Mouse (Mus musculus) NIH3T3 (cell line): ENCODE measurements around the gene Cttnbp2.

ENCODE experiments used
- DNase-seq: peaks from one replicate; pipeline ENCODE4 v3.0.0-alpha.2; 2012; ENCODE audit warnings: low read depth

Gene Cttnbp2

DNA sequence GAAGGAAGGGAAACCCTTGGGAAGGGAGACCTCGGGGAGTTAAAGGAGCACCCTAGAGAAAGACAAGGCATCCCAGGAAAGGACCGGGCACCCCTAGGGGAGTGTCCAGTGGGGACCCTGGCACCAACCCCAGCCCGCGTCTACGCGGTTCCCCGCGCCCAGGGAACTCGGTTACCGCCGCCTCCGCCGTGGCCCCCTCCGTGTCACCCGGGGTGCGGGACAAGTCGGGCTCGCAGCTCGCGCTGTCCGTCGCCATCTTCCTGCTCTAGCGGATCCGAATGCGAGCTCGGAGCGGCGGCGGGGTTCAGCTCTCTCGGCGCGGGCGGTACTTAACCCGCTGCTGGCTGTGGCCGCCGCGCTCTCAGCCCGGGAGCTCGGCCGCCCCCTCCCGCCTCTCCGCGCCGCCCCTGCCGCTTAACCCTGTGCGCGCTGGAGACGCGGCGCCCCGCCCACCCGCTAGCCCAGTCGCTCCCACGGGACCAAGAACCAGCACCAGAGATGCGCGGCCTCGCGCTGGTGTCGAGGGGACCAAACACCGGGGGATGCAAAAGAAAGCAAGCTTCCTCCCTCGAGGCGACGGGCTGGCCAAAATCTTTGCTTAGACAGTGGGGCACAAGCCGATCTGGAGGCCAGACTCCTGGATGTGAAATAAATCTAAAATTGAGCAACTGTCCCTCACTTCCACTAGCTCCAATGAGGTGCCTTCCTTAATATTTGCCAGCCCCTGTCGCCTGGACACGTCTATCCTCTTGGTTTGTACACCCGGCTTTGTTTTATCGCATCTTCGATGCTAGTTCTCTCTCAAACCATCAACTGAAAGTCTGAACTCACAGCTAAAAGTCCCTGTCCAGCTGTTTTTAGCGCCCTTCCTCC lies at the start of gene Cttnbp2:
TSS of gene Cttnbp2 (minus strand) at position 364 of the 873 bp plus-strand sequence.
- DNase-seq: no peak

DNA sequence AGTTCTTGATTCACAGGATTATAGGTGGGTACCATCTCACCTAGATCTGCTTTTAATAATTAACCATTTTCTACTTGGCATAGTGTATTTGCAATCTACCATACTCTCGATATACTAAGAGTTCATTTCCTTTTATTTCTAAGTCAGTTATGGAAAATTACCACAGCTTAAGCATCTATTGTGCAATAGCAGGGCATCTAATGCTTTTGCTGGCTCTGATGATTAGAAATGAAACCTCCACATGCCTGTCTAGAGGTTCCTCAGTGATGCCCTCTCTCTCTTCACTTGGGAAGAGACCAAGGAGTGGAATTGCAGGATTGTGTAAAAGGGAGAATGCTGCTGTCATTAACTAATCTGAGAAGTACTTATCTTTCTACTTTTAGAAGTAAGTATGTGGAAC lies 44.4 kb upstream of the Cttnbp2 start:
- DNase-seq: no peak

- no peak for DNase-seq
These were observed 33.1 kb upstream of the Cttnbp2 start for GRCm38 (mm10) chr6:18547516-18548465.

- no peak for DNase-seq
These were observed 29.2 kb upstream of the Cttnbp2 start for GRCm38 (mm10) chr6:18543878-18544277.

GRCm38 (mm10) chr6:18540396-18540795 lies 25.8 kb upstream of the Cttnbp2 start:
- no peak for DNase-seq

GRCm38 (mm10) chr6:18530394-18530793 lies 15.8 kb upstream of the Cttnbp2 start:
- DNase-seq: no peak

DNA sequence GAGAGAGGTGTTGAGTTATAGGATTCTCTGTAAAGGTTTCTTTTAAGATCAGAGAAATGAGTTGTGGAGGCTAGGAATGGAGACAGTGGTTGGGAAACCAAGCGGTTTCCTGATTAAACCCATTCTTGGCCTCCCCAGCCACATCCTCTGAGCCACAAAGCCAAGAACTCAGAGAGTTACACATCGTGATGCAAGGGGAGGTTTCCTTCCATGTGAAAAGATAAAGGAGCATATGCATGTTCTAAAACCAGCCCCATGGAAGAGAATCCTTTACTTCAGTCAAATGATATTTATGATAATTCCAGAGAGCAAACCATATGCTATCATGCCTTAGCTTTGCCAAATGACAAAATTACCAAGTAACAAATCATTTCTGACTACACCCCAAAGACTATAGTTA lies 3.0 kb upstream of the Cttnbp2 start:
- DNase-seq: no peak

DNA sequence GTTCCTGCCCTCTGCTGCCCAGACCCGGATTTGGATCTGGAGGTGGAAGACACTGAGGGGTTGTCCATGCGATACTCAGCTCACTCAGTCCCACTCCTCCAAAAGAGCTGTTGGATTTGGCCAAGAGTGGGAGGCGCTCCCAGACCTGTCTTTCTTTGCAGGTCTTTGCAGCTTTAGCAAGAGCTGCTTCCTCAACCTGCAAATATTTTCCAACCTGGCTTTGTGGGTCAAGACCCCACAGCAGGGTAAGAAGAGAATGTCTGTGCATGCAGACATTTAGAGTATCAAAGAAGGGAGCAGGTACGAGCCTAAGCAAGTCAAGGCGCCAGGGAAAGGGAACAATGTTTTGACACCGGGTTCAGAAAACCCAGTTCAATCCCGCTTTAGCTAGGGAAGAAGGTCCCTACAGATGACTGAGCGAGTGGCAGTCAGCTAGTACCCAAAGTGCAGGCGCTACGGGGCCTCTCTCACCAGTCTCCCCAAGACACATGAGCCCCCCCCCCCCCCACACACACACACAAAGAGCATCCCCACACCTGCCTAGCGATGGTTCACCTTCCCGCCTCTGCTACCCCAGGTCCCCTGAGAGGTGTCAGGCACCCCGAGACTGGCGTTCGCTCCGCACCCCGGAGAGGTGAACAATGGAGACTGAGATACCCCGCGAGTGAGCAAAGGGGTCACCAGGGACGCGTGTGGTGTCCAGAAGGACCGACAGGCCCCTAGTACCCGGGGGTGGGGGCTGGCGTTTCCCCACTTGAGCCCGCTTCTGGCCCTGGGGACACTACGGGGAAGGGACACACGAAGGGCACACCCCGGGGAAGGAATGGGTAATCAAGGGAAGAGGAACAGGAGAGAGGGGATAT lies 801 bp downstream of the Cttnbp2 start:
- DNase-seq: no peak

DNA sequence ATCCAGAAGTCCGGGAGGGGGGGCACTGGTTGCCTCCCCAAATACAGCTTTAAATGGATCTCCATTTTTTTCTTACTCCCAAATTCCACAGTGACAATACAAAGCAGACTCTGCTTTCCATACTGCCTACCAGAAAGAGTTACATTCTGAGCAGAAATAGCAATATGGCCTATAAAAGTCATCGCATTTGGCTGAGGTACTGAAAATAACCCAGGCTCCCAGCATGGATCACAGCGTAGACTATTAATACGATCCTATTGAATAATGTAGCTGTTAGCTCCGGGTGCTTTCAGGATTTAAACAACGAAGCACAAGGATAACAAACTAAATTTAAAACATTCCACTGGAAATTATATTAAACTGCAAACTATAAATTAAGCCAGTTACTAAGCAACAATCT lies 2.8 kb downstream of the Cttnbp2 start:
- no peak for DNase-seq

GRCm38 (mm10) chr6:18508036-18508435 lies 6.6 kb downstream of the Cttnbp2 start:
- no peak for DNase-seq

DNA sequence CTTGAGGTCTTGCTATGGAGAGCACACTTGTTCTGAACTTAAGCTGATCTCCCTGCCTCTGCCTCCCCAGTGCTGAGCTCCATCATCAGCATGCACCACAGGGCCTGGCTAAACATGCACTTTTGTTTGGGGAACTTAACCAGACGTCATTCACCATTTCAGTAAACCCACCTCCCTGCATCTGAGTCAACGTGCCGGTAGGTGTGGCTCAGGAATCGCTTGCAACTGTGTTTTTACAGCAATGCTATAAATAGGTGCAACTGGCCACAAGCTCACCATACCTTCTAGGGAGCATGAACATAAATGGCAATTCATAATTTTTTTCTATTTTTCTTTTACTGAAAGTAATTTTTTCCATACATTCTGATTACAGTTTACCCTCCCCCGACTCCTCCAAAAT lies 14.8 kb downstream of the Cttnbp2 start:
- no peak for DNase-seq

GRCm38 (mm10) chr6:18492977-18493376 lies 21.7 kb downstream of the Cttnbp2 start:
- DNase-seq: no peak

DNA sequence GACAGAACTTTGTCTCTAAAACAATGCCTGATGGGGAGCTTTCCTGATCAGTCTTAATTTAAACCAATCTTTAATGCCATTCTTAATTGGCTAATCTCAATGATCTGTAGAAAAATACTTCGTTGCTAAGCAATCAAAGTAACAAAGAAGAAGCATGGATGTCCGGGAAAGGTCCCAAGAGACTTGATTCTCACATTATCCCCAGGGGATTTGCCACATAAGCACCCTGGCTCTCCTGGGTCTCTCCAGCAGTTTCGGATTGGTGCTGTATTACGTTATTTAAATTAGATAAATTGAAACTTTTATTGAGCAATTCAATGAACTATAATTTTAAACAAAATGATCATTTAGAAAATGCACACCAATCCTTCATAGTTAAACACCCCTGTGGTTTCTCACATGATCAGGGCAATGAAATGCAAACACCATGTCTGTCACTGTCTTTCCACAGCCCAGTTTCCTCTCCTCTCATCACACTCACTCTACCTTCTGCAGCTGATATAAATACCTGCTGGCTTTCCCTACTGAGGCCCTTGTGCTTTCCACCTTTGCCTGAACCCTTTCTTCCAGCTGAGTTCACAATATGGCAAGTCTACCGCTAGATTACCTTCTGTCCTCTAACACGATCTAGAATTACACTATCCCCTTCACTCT lies 22.3 kb downstream of the Cttnbp2 start:
- DNase-seq: no peak

DNA sequence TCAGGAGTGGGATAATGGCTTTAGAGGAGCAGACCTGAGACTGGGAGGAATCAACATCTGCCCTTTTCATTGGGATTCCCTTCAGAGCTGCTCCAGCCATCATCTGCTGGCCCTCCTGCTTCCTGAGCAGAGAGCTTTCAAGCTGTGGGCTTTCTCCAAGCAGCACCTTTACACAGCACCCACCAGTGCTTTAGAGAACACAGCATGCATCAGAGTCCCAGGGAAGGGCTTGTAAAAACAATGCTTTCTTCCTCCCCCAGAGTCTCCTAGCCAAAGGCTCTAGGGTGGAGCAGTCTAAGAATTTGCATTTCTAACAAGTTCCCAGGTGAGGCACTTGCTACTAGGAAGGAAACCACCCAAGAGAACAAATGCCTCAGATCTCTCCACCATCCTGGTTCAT lies 29.6 kb downstream of the Cttnbp2 start:
- no peak for DNase-seq

DNA sequence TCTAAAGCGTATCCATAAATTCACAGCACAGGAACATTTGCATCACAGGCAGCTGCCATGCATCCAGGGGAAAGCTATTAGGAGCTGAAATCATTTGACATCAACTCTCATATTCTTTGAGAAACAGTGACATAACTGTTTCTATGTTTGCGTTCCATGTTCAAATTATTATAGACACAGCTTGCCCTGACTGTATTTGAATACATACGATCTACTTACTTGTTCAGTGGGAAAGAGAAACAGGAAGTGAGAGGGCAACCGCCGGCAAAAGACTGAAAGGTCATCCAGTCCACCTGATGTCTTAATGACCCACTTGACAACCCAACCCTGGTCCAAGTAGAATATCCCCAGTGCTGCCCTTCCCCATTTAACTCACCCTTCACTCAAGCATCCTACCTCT lies 30.6 kb downstream of the Cttnbp2 start:
- no peak for DNase-seq

DNA sequence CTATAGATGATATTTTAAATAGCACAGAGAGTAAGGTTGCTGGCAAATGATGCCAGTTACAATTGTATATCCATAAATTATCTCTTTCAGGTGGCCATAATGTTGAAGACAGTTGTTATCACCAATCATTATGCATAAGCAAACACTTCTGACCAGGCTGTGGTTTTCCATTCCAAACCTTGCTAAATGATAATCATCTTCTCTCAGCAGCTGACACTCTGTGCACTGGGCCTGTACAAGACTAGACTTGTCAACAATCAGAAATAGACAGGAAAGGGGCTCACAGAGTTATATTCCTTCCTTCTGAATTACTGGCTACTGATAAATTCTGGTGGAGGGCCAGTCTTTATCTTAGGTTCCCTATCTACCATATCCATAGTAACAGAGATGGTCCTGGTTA lies 32.1 kb downstream of the Cttnbp2 start:
- DNase-seq: no peak

DNA sequence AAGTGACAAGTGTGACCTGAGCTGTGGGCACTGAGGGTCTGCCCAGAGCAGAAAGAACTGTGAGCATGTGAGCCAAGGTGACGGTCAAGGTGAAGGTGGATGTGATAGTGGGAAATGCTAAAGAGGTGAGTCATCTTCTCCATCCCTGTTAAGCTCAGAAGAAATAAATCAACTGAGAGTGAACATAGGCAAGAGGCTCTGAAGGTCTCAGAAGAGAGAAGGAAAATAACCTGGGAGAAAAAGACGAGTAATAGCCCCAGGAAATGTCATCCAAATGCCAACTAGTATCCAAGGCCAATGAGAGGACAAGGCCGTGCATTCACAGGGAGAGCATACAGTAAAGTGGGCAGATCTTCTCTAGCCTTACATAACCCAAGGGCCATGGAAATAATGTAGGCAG lies 32.9 kb downstream of the Cttnbp2 start:
- no peak for DNase-seq

DNA sequence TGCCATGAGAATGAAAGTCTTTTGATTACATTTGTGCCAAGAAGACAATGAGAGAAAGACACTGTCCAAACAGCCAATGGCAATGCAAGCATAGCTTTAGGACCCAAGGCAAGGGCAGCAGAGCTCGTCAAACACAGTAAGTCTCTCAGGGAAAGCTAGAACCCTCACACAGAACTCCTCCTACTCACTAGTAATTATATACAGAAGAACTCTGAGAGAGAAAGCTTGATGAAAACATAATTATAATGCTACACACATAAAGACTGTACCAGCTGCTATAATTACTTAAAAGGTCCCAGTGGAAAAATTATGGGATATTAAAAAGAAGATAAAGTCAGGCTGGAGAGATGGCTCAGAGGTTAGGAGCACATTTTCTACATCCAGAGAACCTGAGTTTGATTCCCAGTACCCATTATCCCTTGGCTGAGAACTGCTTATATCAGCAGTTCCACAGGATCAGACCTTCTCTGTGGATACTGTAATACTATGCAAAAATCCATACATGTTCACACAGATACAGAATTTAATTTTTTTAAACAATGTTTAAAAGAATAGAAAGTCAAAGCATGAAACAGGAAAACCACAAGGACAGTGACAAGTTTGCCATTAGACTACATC lies 37.2 kb downstream of the Cttnbp2 start:
- no peak for DNase-seq

DNA sequence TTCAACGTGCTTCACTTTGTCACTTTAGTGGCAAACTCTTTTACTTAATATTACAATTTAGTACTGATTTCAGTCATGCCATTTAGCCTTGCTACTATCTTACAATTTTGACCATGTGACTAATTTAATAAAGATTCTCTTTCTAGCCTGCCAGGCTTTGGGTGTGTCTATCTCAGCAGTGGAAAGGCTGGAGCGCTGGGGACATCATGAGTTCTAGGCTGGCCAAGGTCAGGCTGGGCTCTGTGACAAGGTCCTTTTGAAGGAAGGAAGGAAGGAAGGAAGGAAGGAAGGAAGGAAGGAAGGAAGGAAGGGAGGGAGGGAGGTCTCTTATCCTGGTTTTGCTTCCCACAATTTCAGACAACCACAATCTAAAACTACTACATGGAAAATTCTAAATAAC lies 39.7 kb downstream of the Cttnbp2 start:
- DNase-seq: no peak

GRCm38 (mm10) chr6:18474541-18474940 lies 40.1 kb downstream of the Cttnbp2 start:
- DNase-seq: no peak

DNA sequence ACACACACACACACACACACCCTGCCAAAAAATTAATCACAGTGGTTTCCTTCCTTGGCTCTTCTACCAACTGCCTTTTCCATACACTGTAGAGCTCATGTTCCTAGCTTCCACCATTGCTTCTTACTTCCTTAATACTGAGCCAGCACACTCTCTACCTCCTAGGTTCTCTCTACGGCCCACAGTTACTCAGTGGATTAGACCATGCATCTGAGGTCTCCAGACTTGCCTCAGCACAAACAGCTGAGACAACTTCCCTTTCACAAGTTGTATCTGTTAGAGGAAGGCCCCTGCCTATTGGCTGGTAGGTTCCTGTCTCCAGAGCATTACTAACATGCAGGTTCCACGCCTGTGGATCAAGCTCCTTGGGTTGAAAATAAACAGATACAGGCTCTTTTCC lies 45.4 kb downstream of the Cttnbp2 start:
- DNase-seq: no peak
